Mouse (Mus musculus): ENCODE measurements around the gene Hbb-bs. TPM values are rescaled to one million over a fixed set of nuclear protein-coding genes. Genes with fewer than 3 reads are reported as not detected.

Gene Hbb-bs
- 6,207 and 7,496 TPM in 2 replicates for polyA plus RNA-seq (2015; fragmentation: Nextera tagmentation; extraction: Ambion mirVana)

- H3K9ac ChIP-seq (ENCODE audit: low read depth, low read length), result no peak within 1 kb of the TSS
- no peaks in the 10 kb centered on the region for H3K27me3 ChIP-seq (replicated peaks; ENCODE audit: control insufficient read depth, insufficient read depth, low read length)
- H3K4me3 ChIP-seq (ENCODE audit: low read length), result no peak within 1 kb of the TSS
- H3K27ac ChIP-seq (ENCODE audit: low read length), result no peak within 1 kb of the TSS
- no peaks in the 10 kb centered on the region for H3K4me1 ChIP-seq (ENCODE audit: control insufficient read depth, insufficient read depth, low read length)
- WGBS, result 93% methylated on average over 4 of the region's 4 CpGs
- no peaks in the 10 kb centered on the region for H3K9me3 ChIP-seq (ENCODE audit: control insufficient read depth, low read length)
- ATAC-seq, result peak; percentile 89
- no peak within 1 kb of the TSS for H3K4me2 ChIP-seq (ENCODE audit: low read depth, low read length)
- no peaks in the 10 kb centered on the region for H3K36me3 ChIP-seq (ENCODE audit: control insufficient read depth, insufficient read depth, low read length)
Observed at GRCm38 (mm10) chr7:103827808-103828207, at the start of gene Hbb-bs. Gene Hbb-bs, minus strand, starts transcription at chr7:103828096.

DNA sequence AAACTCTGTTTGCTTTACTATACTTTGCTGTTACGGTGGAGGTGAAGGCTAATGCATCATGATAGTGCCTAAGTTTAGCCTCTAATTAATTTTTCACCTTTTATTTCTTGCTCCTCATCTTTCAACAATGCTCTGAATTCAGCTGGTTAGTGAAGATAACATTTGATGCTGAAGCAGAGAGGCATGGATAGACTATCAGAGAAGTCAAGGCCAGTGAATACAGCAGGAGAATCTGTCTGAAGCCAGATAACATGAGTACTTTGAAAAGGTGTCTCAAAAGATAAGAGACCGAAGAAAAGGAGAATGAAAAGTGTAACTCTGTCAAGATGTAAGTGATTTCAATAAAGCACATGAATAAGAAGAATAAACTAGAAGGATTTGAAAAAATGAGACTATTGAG, 49.2 kb upstream of the Hbb-bs start:
- no peak overlapping the region for H3K9ac ChIP-seq (ENCODE audit: low read depth, low read length)
- 81% methylated on average over 2 of the region's 2 CpGs for whole genome bisulfite sequencing
- H3K9me3 ChIP-seq (ENCODE audit: control insufficient read depth, low read length), result no peaks in the 10 kb centered on the region
- H3K27ac ChIP-seq (ENCODE audit: low read length), result no peak overlapping the region
- no peaks in the 10 kb centered on the region for H3K4me1 ChIP-seq (ENCODE audit: control insufficient read depth, insufficient read depth, low read length)
- no peak overlapping the region for H3K4me3 ChIP-seq (ENCODE audit: low read length)
- no peaks in the 10 kb centered on the region for H3K27me3 ChIP-seq (replicated peaks; ENCODE audit: control insufficient read depth, insufficient read depth, low read length)
- no peak overlapping the region for H3K4me2 ChIP-seq (ENCODE audit: low read depth, low read length)
- no peaks in the 10 kb centered on the region for H3K36me3 ChIP-seq (ENCODE audit: control insufficient read depth, insufficient read depth, low read length)
- peak; percentile 50; the same call in 1 of the 2 replicates for ATAC-seq

GRCm38 (mm10) chr7:103874451-103874850, 46.6 kb upstream of the Hbb-bs start:
- Histone ChIP-seq H3K4me1 (ENCODE audit: control insufficient read depth, insufficient read depth, low read length) (no peaks in the 10 kb centered on the region), H3K9ac (ENCODE audit: low read depth, low read length) (no peak overlapping the region), H3K4me2 (ENCODE audit: low read depth, low read length) (no peak overlapping the region), H3K4me3 (ENCODE audit: low read length) (no peak overlapping the region), H3K9me3 (ENCODE audit: control insufficient read depth, low read length) (no peaks in the 10 kb centered on the region), H3K27me3 (replicated peaks; ENCODE audit: control insufficient read depth, insufficient read depth, low read length) (no peaks in the 10 kb centered on the region), H3K36me3 (ENCODE audit: control insufficient read depth, insufficient read depth, low read length) (no peaks in the 10 kb centered on the region), H3K27ac (ENCODE audit: low read length) (no peak overlapping the region)
- ATAC-seq, result no peak
- 45% methylated on average over 5 of the region's 5 CpGs for WGBS

DNA sequence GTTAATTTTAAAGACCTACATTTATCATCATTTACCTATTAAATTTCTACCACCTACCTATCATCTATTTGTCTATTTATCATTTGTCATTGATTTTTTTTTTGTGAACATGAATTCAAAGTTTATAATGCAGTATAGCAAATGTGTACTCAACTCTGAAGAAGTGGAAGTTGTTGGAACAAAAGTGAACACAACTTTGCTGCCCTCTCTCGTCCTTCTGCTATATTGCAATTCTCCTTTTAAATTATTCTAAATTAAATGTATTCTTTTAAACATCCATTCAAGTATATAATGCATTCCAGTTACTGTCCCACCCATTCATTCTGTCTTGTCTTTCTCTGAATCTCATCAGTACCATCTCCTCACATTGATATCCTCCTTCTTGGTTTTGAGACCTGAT, 45.2 kb upstream of the Hbb-bs start:
- ATAC-seq, result no peak
- H3K9ac ChIP-seq (ENCODE audit: low read depth, low read length), result no peak overlapping the region
- H3K27me3 ChIP-seq (replicated peaks; ENCODE audit: control insufficient read depth, insufficient read depth, low read length), result no peaks in the 10 kb centered on the region
- no peak overlapping the region for H3K4me3 ChIP-seq (ENCODE audit: low read length)
- WGBS, result 9% methylated on average over 1 of the region's 1 CpGs
- H3K27ac ChIP-seq (ENCODE audit: low read length), result no peak overlapping the region
- no peaks in the 10 kb centered on the region for H3K9me3 ChIP-seq (ENCODE audit: control insufficient read depth, low read length)
- no peaks in the 10 kb centered on the region for H3K36me3 ChIP-seq (ENCODE audit: control insufficient read depth, insufficient read depth, low read length)
- H3K4me1 ChIP-seq (ENCODE audit: control insufficient read depth, insufficient read depth, low read length), result no peaks in the 10 kb centered on the region
- no peak overlapping the region for H3K4me2 ChIP-seq (ENCODE audit: low read depth, low read length)

DNA sequence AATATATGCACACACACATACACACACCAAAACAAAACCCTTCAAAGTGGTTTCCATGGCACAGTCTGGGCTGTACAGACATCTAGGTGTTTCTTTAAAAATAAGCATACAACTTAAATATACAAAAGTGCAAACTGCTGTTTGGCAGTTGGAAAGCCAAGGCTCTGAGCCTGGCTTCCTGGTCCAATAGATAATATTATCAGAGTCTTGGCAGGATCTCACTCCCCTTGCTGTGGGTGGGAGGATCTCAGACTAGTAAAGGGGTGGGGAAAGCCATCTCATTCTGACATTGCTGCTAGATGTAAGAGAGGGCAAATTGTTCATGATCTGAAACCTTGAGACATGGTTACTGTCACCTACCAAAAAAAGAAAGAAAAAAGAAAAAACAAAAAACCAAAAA, 42.8 kb upstream of the Hbb-bs start:
- Histone ChIP-seq H3K27me3 (replicated peaks; ENCODE audit: control insufficient read depth, insufficient read depth, low read length) (no peaks in the 10 kb centered on the region), H3K9me3 (ENCODE audit: control insufficient read depth, low read length) (no peaks in the 10 kb centered on the region), H3K36me3 (ENCODE audit: control insufficient read depth, insufficient read depth, low read length) (no peaks in the 10 kb centered on the region), H3K9ac (ENCODE audit: low read depth, low read length) (no peak overlapping the region), H3K27ac (ENCODE audit: low read length) (no peak overlapping the region), H3K4me1 (ENCODE audit: control insufficient read depth, insufficient read depth, low read length) (no peaks in the 10 kb centered on the region), H3K4me3 (ENCODE audit: low read length) (no peak overlapping the region), H3K4me2 (ENCODE audit: low read depth, low read length) (no peak overlapping the region)
- ATAC-seq, result peak; percentile 75

- Histone ChIP-seq H3K9ac (ENCODE audit: low read depth, low read length) (no peak overlapping the region), H3K27ac (ENCODE audit: low read length) (no peak overlapping the region), H3K4me2 (ENCODE audit: low read depth, low read length) (no peak overlapping the region), H3K36me3 (ENCODE audit: control insufficient read depth, insufficient read depth, low read length) (no peaks in the 10 kb centered on the region), H3K9me3 (ENCODE audit: control insufficient read depth, low read length) (no peaks in the 10 kb centered on the region), H3K4me1 (ENCODE audit: control insufficient read depth, insufficient read depth, low read length) (no peaks in the 10 kb centered on the region), H3K27me3 (replicated peaks; ENCODE audit: control insufficient read depth, insufficient read depth, low read length) (no peaks in the 10 kb centered on the region), H3K4me3 (ENCODE audit: low read length) (no peak overlapping the region)
- peak; percentile 83 for ATAC-seq
Observed at GRCm38 (mm10) chr7:103865716-103866115, 37.8 kb upstream of the Hbb-bs start.

DNA sequence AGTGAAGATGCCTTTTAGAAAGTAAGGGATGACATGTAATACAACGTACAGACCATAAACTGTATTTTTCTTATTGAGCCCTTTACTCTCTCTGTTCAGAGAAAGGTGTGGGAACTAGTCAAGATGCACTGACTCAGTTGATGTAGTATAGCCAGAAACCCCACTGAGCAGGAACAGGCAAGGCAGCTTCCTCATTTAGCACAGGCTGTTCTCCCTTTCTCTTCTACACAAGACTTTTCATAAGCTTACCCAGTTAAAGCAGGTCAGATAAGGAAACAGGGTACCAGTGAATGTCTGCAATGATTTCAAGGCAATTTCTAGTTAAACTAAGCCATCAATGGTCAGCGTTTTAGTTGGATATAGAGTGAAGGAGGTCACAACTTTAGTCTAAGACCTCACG, 33.6 kb upstream of the Hbb-bs start:
- ATAC-seq, result no peak
- no peak overlapping the region for H3K27ac ChIP-seq (ENCODE audit: low read length)
- 74% methylated on average over 3 of the region's 3 CpGs for WGBS

DNA sequence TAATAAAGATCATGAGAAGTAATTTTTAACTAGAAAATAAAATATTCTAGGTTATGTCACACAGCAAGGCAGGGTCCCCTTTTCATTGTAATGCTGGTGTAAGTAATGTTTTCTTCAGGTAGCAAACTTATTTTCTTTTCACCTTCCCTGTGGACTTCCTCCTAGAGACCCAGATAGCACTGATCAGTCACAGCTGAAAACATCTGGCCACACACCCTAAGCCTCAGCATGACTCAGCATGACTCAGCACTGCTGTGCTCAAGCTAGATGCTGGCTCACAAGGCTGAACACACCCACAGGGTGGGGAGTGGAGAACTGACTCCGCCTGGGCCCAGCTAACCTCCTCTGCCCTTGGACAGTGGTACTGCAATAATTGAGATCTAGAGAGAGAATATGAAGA, 33.0 kb upstream of the Hbb-bs start:
- ATAC-seq, result peak; percentile 90
- Histone ChIP-seq H3K9me3 (ENCODE audit: control insufficient read depth, low read length) (no peaks in the 10 kb centered on the region), H3K4me2 (ENCODE audit: low read depth, low read length) (no peak overlapping the region), H3K4me3 (ENCODE audit: low read length) (no peak overlapping the region), H3K9ac (ENCODE audit: low read depth, low read length) (no peak overlapping the region), H3K27me3 (replicated peaks; ENCODE audit: control insufficient read depth, insufficient read depth, low read length) (no peaks in the 10 kb centered on the region), H3K4me1 (ENCODE audit: control insufficient read depth, insufficient read depth, low read length) (no peaks in the 10 kb centered on the region), H3K36me3 (ENCODE audit: control insufficient read depth, insufficient read depth, low read length) (no peaks in the 10 kb centered on the region), H3K27ac (ENCODE audit: low read length) (no peak overlapping the region)
- 49% methylated on average over 1 of the region's 1 CpGs for WGBS

More for the DNA sequence above, 33.6 kb upstream of the Hbb-bs start:
- Histone ChIP-seq H3K27me3 (replicated peaks; ENCODE audit: control insufficient read depth, insufficient read depth, low read length) (no peaks in the 10 kb centered on the region), H3K36me3 (ENCODE audit: control insufficient read depth, insufficient read depth, low read length) (no peaks in the 10 kb centered on the region), H3K4me2 (ENCODE audit: low read depth, low read length) (no peak overlapping the region), H3K4me1 (ENCODE audit: control insufficient read depth, insufficient read depth, low read length) (no peaks in the 10 kb centered on the region), H3K4me3 (ENCODE audit: low read length) (no peak overlapping the region), H3K9me3 (ENCODE audit: control insufficient read depth, low read length) (no peaks in the 10 kb centered on the region), H3K9ac (ENCODE audit: low read depth, low read length) (no peak overlapping the region)

DNA sequence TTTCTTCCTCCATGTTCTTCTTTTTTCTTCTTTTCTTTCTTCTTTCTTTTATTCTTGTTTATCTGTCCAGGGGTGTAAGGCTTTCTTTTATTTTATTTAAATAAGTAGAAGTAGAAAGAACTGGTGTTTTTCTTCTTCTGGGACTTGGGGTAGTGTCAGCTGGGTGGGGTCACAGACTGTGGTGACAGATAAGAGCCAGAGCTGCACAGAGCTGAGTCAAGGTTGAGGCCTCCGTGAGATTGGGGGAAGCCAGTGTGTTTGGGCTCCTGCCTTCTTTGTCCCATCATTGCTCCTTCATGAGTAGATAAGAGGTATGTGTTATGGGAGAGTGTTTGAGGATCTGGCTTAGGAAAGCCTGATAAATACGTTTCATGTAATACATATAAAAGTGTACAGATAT, 31.2 kb upstream of the Hbb-bs start:
- WGBS, result 60% methylated on average over 2 of the region's 2 CpGs
- H3K4me1 ChIP-seq (ENCODE audit: control insufficient read depth, insufficient read depth, low read length), result no peaks in the 10 kb centered on the region
- H3K27ac ChIP-seq (ENCODE audit: low read length), result no peak overlapping the region
- H3K9ac ChIP-seq (ENCODE audit: low read depth, low read length), result no peak overlapping the region
- ATAC-seq, result peak; percentile 90
- H3K9me3 ChIP-seq (ENCODE audit: control insufficient read depth, low read length), result no peaks in the 10 kb centered on the region
- no peak overlapping the region for H3K4me2 ChIP-seq (ENCODE audit: low read depth, low read length)
- H3K27me3 ChIP-seq (replicated peaks; ENCODE audit: control insufficient read depth, insufficient read depth, low read length), result no peaks in the 10 kb centered on the region
- no peaks in the 10 kb centered on the region for H3K36me3 ChIP-seq (ENCODE audit: control insufficient read depth, insufficient read depth, low read length)
- no peak overlapping the region for H3K4me3 ChIP-seq (ENCODE audit: low read length)

DNA sequence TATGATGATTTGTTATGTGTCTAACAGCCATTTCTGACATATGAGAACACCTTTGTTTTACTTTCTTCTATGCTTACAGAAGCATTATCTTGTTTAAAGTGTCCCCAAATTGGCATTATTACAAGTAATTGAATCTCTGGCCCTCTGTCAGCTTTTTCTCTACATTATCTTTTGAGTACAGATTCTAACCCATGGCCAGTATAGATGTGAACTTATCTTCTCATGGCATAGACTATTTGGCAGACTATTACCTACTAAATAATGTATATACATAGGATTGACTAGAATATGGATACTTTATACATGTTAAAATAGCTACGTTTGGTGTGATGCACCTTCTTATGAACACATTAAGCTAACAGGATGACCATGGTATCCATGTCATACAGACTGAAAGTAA, 26.8 kb upstream of the Hbb-bs start:
- Histone ChIP-seq H3K9me3 (ENCODE audit: control insufficient read depth, low read length) (no peaks in the 10 kb centered on the region), H3K4me3 (ENCODE audit: low read length) (no peak overlapping the region), H3K27me3 (replicated peaks; ENCODE audit: control insufficient read depth, insufficient read depth, low read length) (no peaks in the 10 kb centered on the region), H3K9ac (ENCODE audit: low read depth, low read length) (no peak overlapping the region), H3K4me1 (ENCODE audit: control insufficient read depth, insufficient read depth, low read length) (no peaks in the 10 kb centered on the region), H3K4me2 (ENCODE audit: low read depth, low read length) (no peak overlapping the region), H3K36me3 (ENCODE audit: control insufficient read depth, insufficient read depth, low read length) (no peaks in the 10 kb centered on the region), H3K27ac (ENCODE audit: low read length) (no peak overlapping the region)
- no peak for ATAC-seq
- 67% methylated on average over 1 of the region's 1 CpGs for WGBS
